Comparison of ENCODE assay signal across 9 mouse cellular contexts in genomic region chr15:34743130-34743782, GRCm38 (mm10).
DNase-seq lines count a peak whose midpoint lies in the region; ATAC-seq lines count a peak whose summit lies in the region.
"Had no signal": no experiment of that assay in that cellular context is flagged by ENCODE, and none has a peak within 500 bp of the region (broad histone marks: within the 10 kb centered on the region; RNA-seq: fewer than 3 reads in every experiment).

No protein-coding gene starts in this region.

- H3K4me3 ChIP-seq in forebrain, embryonic 12.5 days (replicated peaks), result no peak overlapping the region
- no peak overlapping the region for H3K4me3 ChIP-seq in forebrain, embryonic 15.5 days
- H3K4me3 ChIP-seq: limb, embryonic 13.5 days had no signal

- H3K9me3 ChIP-seq in forebrain, embryonic 12.5 days, result no peaks in the 10 kb centered on the region
- H3K9me3 ChIP-seq in forebrain, embryonic 15.5 days, result no peaks in the 10 kb centered on the region
- H3K9me3 ChIP-seq: limb, embryonic 13.5 days had no signal

- WGBS in forebrain, embryonic 12.5 days, result 46% methylated on average over 15 of the region's 15 CpGs
- WGBS in forebrain, embryonic 15.5 days, result 45% methylated on average over 15 of the region's 15 CpGs

- DNase-seq in MEL-GATA-1-ER (ENCODE audit: extremely low read depth, low read depth), result peak; percentile 46
- peak; percentile 27 to 74 for DNase-seq in cerebellum, adult 18-20 months
- DNase-seq in forelimb bud, embryonic 11.5 days (ENCODE audit: low read depth, low spot score), result peak; percentile 55
- DNase-seq in layer of hippocampus, adult 9-10 months (ENCODE audit: low spot score), result peak; percentile 42
- peak; percentile 58 to 63 for DNase-seq in lung, postnatal 4 days
- peak; percentile 71 for DNase-seq in splenic B cell, adult 2 months (ENCODE audit: low read depth, low spot score)

- H3K4me2 ChIP-seq in forebrain, embryonic 12.5 days, result no peak overlapping the region
- H3K4me2 ChIP-seq in forebrain, embryonic 15.5 days (replicated peaks), result no peak overlapping the region
- H3K4me2 ChIP-seq: limb, embryonic 13.5 days had no signal

- no peak overlapping the region for H3K9ac ChIP-seq in forebrain, embryonic 12.5 days
- H3K9ac ChIP-seq in forebrain, embryonic 15.5 days (replicated peaks), result no peak overlapping the region
- H3K9ac ChIP-seq: limb, embryonic 13.5 days had no signal

- H3K36me3 ChIP-seq in forebrain, embryonic 12.5 days (replicated peaks), result no peaks in the 10 kb centered on the region
- no peaks in the 10 kb centered on the region for H3K36me3 ChIP-seq in forebrain, embryonic 15.5 days
- no peaks in the 10 kb centered on the region for H3K36me3 ChIP-seq in splenic B cell, adult 2 months (ENCODE audit: control insufficient read depth, insufficient read depth, low read length, poor library complexity, severe bottlenecking)
- H3K36me3 ChIP-seq: limb, embryonic 13.5 days had no signal

- no peak overlapping the region for H3K27ac ChIP-seq in forebrain, embryonic 12.5 days
- no peak overlapping the region for H3K27ac ChIP-seq in forebrain, embryonic 15.5 days (replicated peaks)
- H3K27ac ChIP-seq: limb, embryonic 13.5 days had no signal

- no peaks in the 10 kb centered on the region for H3K27me3 ChIP-seq in forebrain, embryonic 12.5 days
- H3K27me3 ChIP-seq in forebrain, embryonic 15.5 days, result no peaks in the 10 kb centered on the region
- no peaks in the 10 kb centered on the region for H3K27me3 ChIP-seq in splenic B cell, adult 2 months (ENCODE audit: control insufficient read depth, insufficient read depth, low read length, poor library complexity, severe bottlenecking)
- H3K27me3 ChIP-seq: limb, embryonic 13.5 days had no signal

- H3K4me1 ChIP-seq in forebrain, embryonic 12.5 days, result no peaks in the 10 kb centered on the region
- H3K4me1 ChIP-seq in forebrain, embryonic 15.5 days, result no peaks in the 10 kb centered on the region

- 0 out of 2 replicates have a peak, but pooled peaks have one; percentile 36 for ATAC-seq in forebrain, embryonic 12.5 days (ENCODE audit: low FRiP score)
- ATAC-seq in forebrain, embryonic 15.5 days (replicated peaks), result no peak
